Mouse (Mus musculus) heart, adult 8-10 months (tissue): ENCODE measurements around the gene Zswim5. TPM values are rescaled to one million over a fixed set of nuclear protein-coding genes. Genes with fewer than 3 reads are reported as not detected.

Experiments
- DNase-seq: peaks from one replicate; pipeline ENCODE4 v3.0.0; 2022; ENCODE audit warnings: low spot score
- total RNA-seq, 4 experiments: library from RNA; stranded (reverse); gene quantifications; 2 replicates each; pipeline ENCODE4 v1.2.4; 2022

The Zswim5 gene
- total RNA-seq, 4 experiments from 2014 or later: 0.82 to 1.4 (median 0.92) TPM

GRCm38 (mm10) chr4:117005611-117006400 is 128.6 kb downstream of the Zswim5 start:
- DNase-seq: no peak

DNA sequence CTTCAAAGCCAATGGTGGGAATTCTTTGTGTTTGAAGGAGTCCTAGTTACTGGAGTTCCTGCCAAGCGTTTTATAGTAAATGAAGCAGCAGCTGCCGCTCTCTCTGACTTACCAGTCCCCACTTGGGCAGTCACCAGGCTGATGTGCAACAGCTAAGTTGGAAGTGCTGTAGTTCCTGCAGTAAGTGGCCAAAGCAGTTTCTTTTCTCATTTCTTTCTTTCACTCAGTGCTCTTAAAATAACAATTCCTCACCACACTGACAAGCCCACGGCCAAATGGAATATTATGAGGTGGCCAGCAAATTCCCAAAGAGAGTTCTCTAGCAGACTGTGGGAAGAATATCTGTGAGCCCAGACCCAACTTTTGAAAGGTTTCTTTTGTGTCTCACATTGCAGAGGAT is 129.9 kb downstream of the Zswim5 start:
- DNase-seq: no peak

GRCm38 (mm10) chr4:117010231-117010630 is 133.1 kb downstream of the Zswim5 start:
- DNase-seq: no peak

DNA sequence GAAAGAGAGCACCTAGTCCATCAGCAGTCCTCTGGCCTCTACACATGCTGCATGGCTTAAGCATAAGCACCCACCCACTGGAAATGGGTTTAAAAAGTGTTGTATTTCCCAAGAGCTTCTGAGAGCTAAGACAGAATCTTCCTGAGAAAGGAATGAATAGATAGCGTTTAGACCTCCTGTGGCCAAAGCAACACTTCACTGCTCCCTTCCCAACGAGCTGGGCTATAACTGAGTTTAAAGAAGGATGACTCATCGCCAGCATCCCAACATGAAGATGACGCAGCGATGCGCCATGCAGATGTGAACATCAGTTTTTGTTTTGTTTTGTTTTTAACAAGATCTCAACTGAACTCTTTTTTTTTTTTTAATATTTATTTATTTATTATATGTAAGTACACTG is 136.4 kb downstream of the Zswim5 start:
- no peak for DNase-seq

- no peak for DNase-seq
Observed at GRCm38 (mm10) chr4:117014901-117015415, 137.8 kb downstream of the Zswim5 start.

DNA sequence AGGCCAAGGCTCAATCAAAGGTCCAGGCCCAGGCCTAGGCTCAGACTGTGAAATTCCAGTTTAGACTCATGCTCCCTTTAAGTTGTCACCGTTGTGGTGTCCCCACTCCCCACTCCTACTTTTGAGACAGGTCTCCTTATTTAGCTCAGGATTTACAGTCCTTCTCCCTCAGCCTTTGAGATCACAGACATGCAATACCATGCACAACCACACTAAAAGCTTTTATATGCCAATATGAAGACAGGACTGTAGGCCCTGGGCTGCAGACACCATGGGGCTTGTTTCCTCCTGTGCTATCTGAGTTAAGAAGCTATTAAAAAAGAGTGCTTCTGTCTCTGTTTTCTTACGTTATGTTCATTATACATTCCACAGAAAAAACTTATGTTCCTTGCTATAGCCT is 140.6 kb downstream of the Zswim5 start:
- DNase-seq: no peak

DNA sequence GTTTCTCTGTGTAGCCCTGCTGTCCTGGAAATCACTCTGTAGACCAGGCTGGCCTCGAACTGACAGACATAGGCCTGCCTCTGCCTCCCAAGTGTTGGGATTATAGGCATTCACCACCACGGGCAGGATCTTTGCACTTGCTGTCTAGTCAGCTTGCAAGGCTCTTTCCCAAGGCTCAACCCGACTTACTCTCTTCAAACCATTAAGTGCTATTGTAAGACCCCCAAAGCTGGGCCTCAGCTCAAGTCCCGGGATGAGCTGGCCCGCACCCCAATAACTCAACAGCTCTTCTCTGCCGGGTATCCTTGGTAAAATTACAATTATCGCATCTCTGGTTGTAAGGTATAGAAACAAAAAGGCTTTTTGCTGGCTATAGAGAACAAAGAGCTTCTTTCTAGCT is 141.2 kb downstream of the Zswim5 start:
- DNase-seq: no peak

DNA sequence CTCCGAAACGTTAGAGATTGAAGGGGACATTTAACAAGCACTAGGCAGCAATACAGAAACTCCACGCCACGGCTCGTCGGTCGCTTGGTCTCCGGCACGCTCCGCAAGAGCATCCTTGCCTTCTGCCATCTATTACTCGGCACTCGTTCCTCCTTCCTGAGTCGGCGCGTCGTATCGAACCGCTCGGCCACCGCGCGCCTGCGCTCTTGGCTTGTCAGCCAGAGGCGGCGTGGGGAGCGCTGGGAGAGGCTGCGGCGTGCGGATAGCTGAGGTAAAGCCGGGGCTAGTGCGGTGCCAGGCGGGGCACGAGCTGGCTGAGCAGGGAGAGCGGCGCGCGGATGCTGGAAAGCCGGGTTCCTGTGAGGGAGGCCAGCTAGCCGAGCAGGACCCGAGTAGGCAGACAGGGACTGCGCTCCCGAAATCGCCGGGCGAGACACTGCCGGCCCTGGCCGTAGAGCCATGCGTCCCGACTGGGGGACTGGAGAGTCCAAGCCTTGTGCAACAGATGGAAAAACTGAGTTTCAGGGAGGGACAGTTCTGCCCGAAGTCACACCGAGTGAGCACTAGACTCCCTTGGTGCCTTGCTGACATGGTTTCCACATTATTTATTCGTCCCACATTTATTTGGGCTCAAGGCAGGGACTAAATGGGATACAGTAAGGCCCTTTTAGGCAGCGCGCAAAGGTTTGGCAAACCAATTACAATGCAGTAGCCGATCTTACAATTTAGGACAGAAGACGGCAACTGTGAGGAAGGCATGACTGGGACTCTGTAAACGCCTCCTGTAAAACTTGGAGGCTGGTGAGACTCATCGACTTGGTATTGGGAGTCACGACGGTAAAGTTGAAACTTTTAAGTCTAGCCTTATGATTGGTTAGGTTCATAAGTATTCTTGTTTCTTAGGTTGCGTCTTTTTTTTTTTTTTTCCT is 142.3 kb downstream of the Zswim5 start, which contains the start of gene Eif2b3:
Gene Eif2b3 (plus strand): TSS at position 197 of the 929 bp plus-strand sequence.
- DNase-seq: peak; percentile 89

DNA sequence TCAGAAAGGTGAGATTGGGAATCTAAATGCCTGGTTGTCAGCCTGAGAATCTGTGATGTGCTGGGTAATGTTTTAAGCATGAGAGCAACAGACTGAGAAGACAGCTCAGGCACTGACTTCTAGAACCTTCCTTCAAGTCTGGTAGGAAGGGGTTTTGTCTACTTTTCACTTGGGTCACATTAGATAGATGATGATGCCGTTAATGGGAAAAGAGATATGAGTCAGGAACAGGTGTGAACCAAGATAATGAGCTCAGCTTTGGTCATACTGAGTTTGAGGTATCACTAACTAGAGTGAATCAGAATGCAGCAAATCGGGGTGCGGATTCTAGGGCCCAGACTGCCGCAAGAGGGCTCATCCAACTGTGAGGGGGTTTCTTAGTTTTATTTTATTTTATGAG is 146.3 kb downstream of the Zswim5 start:
- no peak for DNase-seq

GRCm38 (mm10) chr4:117031105-117031504 is 153.9 kb downstream of the Zswim5 start:
- DNase-seq: no peak

Other genes with a start within 250 kb of the Zswim5 start
- 10 to 100 TPM; 13.3 to 18.4 (median 16.0) TPM for gene Nasp, start 249.4 kb upstream of the Zswim5 start, total RNA-seq
- 100 to 1,000 TPM; 297 to 332 (median 327) TPM for gene Akr1a1, start 225.7 kb upstream of the Zswim5 start, total RNA-seq
- gene Prdx1, start 191.8 kb upstream of the Zswim5 start, total RNA-seq: 100 to 1,000 TPM; 475 to 641 (median 529) TPM
- gene Mmachc, start 169.0 kb upstream of the Zswim5 start, total RNA-seq: 10 to 100 TPM; 61.8 to 72.5 (median 66.4) TPM
- 1 to 10 TPM; 3.0 to 5.7 (median 4.1) TPM for gene Ccdc163, start 168.9 kb upstream of the Zswim5 start, total RNA-seq
- gene Tesk2, start 156.4 kb upstream of the Zswim5 start, total RNA-seq: 1 to 10 TPM; 1.6 to 3.3 (median 2.3) TPM
- gene Toe1, start 69.7 kb upstream of the Zswim5 start, total RNA-seq: 1 to 10 TPM; 4.2 to 8.2 (median 5.4) TPM
- gene Mutyh, start 69.7 kb upstream of the Zswim5 start, total RNA-seq: 1 to 10 TPM in 3 of 4 experiments, under 1 TPM in 1; 0.95 to 1.3 (median 1.1) TPM
- gene Hpdl, start 55.7 kb upstream of the Zswim5 start, total RNA-seq: 1 to 10 TPM; 2.9 to 6.1 (median 3.9) TPM
- 100 to 1,000 TPM in 1 of 4 experiments, 10 to 100 TPM in 3; 85.5 to 108 (median 91.8) TPM for gene Urod, start 117.0 kb downstream of the Zswim5 start, total RNA-seq
- gene Hectd3, start 117.9 kb downstream of the Zswim5 start, total RNA-seq: 10 to 100 TPM; 16.7 to 20.6 (median 17.7) TPM
- gene Eif2b3, start 142.0 kb downstream of the Zswim5 start, total RNA-seq: 10 to 100 TPM; 13.5 to 18.2 (median 15.0) TPM
- gene Ptch2, start 218.7 kb downstream of the Zswim5 start, total RNA-seq: 1 to 10 TPM in 1 of 4 experiments, under 1 TPM in 3; 0.44 to 1.0 (median 0.58) TPM
- 1 to 10 TPM; 1.8 to 3.5 (median 2.4) TPM for gene Btbd19, start 248.3 kb downstream of the Zswim5 start, total RNA-seq
- gene Tctex1d4, start 249.4 kb downstream of the Zswim5 start, total RNA-seq: under 1 TPM in 1 of 4 experiments, not detected in 3; 0.40 TPM